Mouse (Mus musculus): ENCODE measurements at regions not wholly inside any gene's neighbourhood (a gene's known extent, or its start where the extent isn't known, plus 50 kb on each side); places are given as distances from the start of the nearest gene placed in this dataset.

- no peak overlapping the region for H3K4me2 ChIP-seq (ENCODE audit: low read length)
- no peak overlapping the region for H3K4me3 ChIP-seq (ENCODE audit: low read depth, low read length)
- no peak overlapping the region for H3K9ac ChIP-seq (ENCODE audit: low read length)
- WGBS = 50% methylated on average over 3 of the region's 3 CpGs
- H3K36me3 ChIP-seq (ENCODE audit: control insufficient read depth, insufficient read depth, low read length) = no peaks in the 10 kb centered on the region
- no peaks in the 10 kb centered on the region; the same call in 1 of the 2 replicates for H3K9me3 ChIP-seq (replicated peaks; ENCODE audit: control insufficient read depth, low read length)
- H3K4me1 ChIP-seq (ENCODE audit: control insufficient read depth, insufficient read depth, low read length) = peaks cover 15% of the 10 kb centered on the region
- H3K27me3 ChIP-seq (replicated peaks; ENCODE audit: control insufficient read depth, insufficient read depth, low read length) = no peaks in the 10 kb centered on the region
- no peak for ATAC-seq
- DNase-seq (ENCODE audit: low spot score) = no peak
- no peak overlapping the region for H3K27ac ChIP-seq (ENCODE audit: low read depth, low read length)
These were observed 75.2 kb upstream of the Pfn2 start for GRCm38 (mm10) chr3:57923061-57923460.

DNA sequence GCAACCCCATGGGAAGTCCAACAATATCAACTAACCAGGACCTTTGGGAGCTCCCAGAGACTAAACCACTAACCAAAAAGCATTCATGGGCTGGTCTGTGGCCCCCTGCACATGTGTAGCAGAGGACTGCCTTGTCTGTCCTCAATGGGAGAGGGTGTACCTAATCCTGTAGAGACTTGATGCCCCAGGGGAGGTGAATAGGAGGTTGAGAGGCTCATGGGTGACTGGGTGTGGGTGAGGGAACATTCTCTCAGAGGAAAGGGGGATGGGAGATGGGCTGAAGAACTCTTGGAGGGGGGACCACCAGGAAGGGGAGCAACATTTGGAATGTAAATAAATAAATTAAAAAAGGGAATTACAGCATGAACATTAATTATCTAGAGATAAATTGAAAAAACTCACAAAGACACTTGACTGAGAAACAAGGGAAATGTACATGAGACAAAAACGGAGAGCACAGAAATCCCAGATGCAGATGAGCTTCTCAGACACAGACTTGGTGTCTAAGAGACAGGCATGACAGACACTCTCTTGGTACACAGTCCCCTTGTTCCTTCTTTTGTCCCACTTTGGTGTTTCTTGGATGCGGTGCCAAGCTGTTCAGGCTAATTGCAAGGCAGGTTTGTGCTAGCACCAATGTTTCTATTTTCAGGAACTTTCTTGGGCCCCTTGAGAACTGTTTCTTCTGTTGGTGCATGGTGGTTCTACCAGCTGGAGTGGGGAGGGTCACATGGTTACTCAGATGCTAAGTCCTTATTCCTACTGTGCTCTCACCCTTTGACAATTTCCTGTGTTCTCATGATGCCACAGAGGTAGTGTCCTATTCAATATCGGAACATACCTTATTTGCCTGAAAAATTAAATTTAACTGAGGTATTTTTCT, 85.0 kb upstream of the Pfn2 start:
- ATAC-seq = no peak
- Histone ChIP-seq H3K9ac (ENCODE audit: low read length) (no peak overlapping the region), H3K27me3 (replicated peaks; ENCODE audit: control insufficient read depth, insufficient read depth, low read length) (no peaks in the 10 kb centered on the region), H3K36me3 (ENCODE audit: control insufficient read depth, insufficient read depth, low read length) (no peaks in the 10 kb centered on the region), H3K4me3 (ENCODE audit: low read depth, low read length) (no peak overlapping the region), H3K4me1 (ENCODE audit: control insufficient read depth, insufficient read depth, low read length) (no peaks in the 10 kb centered on the region), H3K9me3 (replicated peaks; ENCODE audit: control insufficient read depth, low read length) (no peaks in the 10 kb centered on the region), H3K27ac (ENCODE audit: low read depth, low read length) (no peak overlapping the region), H3K4me2 (ENCODE audit: low read length) (no peak overlapping the region)
- WGBS = 83% methylated on average over 3 of the region's 3 CpGs
- DNase-seq (ENCODE audit: low spot score) = no peak

DNA sequence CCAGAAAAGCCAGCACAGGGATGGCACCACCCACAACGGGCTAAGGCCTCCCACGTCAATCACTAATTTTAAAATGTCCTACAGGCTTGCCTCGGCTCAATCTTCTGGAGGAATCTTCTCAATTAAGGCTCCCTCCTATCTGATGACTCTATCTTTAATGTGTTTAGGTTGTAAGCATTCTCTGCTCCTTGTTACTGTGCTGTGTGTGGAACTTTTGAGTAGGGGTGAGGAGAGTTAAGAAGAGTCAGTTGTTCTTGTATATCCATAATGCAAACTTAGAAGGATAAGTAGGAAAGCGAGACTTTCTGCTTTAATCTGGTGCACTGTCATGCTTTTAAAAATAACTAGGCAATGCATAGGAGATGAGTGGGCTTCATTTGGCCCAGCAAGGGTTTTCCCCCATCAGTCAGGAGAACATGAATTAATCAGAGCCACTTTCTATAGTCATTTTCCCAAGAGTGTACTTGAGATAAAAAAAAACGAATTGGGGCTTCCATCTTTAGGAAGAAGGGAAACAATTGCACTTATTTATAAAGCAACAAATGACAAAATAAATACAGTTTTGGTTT, 87.2 kb upstream of the Pfn2 start:
- no peak overlapping the region for H3K9ac ChIP-seq (ENCODE audit: low read length)
- H3K27me3 ChIP-seq (replicated peaks; ENCODE audit: control insufficient read depth, insufficient read depth, low read length) = no peaks in the 10 kb centered on the region
- no peaks in the 10 kb centered on the region for H3K36me3 ChIP-seq (ENCODE audit: control insufficient read depth, insufficient read depth, low read length)
- no peak for DNase-seq (ENCODE audit: low spot score)
- H3K27ac ChIP-seq (ENCODE audit: low read depth, low read length) = no peak overlapping the region
- no peak overlapping the region for H3K4me3 ChIP-seq (ENCODE audit: low read depth, low read length)
- no peaks in the 10 kb centered on the region for H3K9me3 ChIP-seq (replicated peaks; ENCODE audit: control insufficient read depth, low read length)
- H3K4me1 ChIP-seq (ENCODE audit: control insufficient read depth, insufficient read depth, low read length) = no peaks in the 10 kb centered on the region
- ATAC-seq = no peak
- 69% methylated on average over 5 of the region's 5 CpGs for WGBS
- no peak overlapping the region for H3K4me2 ChIP-seq (ENCODE audit: low read length)

DNA sequence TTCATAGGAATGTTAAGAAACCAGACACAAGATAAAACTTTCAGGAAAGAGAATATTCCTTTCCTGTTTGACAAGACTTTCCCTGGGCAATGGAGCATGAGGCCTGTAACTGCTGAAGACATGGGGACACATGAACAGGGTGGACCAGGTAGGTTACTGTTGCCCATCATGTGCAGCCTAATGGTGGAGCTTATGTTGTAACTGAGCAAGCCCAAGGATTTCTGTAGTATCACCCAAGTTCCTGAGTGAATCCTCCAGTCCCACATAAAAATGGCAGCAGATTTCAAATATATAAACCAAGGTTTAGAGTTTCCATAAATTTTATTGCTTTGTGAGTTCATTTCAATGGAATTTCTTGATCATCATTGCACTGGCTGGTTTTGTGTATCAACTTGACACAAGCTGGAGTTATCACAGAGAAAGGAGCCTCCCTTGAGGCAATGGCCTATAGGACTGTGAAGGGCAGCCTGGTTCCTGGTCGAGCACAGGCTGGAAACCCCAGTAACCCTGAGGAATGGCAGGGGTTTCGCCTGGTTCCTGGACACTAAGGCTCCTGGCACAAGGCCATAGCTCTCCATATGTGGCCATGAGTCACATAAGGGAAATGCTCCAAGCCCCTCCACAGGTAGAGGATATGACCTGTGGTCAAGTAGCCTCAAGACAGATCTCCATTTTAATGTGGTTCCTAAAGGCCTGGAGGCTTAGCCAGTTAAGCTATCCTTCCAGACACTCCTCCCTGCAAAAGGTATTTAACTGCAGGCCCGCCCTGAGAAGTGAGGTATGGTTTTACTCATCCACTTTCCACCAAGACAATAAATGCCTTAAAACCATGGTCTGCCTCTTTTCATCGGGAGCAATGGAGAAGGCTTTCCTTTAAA, 92.9 kb upstream of the Pfn2 start:
- Histone ChIP-seq H3K36me3 (ENCODE audit: control insufficient read depth, insufficient read depth, low read length) (no peaks in the 10 kb centered on the region), H3K4me2 (ENCODE audit: low read length) (no peak overlapping the region), H3K4me3 (ENCODE audit: low read depth, low read length) (no peak overlapping the region), H3K9me3 (replicated peaks; ENCODE audit: control insufficient read depth, low read length) (no peaks in the 10 kb centered on the region), H3K4me1 (ENCODE audit: control insufficient read depth, insufficient read depth, low read length) (no peaks in the 10 kb centered on the region), H3K27me3 (replicated peaks; ENCODE audit: control insufficient read depth, insufficient read depth, low read length) (no peaks in the 10 kb centered on the region), H3K9ac (ENCODE audit: low read length) (no peak overlapping the region), H3K27ac (ENCODE audit: low read depth, low read length) (no peak overlapping the region)
- no peak for ATAC-seq
- no peak for DNase-seq (ENCODE audit: low spot score)
- 85% methylated on average over 4 of the region's 4 CpGs for WGBS

- no peaks in the 10 kb centered on the region for H3K36me3 ChIP-seq (ENCODE audit: control insufficient read depth, insufficient read depth, low read length)
- no peaks in the 10 kb centered on the region for H3K4me1 ChIP-seq (ENCODE audit: control insufficient read depth, insufficient read depth, low read length)
- H3K4me2 ChIP-seq (ENCODE audit: low read length) = no peak overlapping the region
- ATAC-seq (no peak), DNase-seq (ENCODE audit: low spot score) (no peak)
- no peak overlapping the region for H3K27ac ChIP-seq (ENCODE audit: low read depth, low read length)
- no peaks in the 10 kb centered on the region for H3K9me3 ChIP-seq (replicated peaks; ENCODE audit: control insufficient read depth, low read length)
- no peaks in the 10 kb centered on the region for H3K27me3 ChIP-seq (replicated peaks; ENCODE audit: control insufficient read depth, insufficient read depth, low read length)
- no peak overlapping the region for H3K4me3 ChIP-seq (ENCODE audit: low read depth, low read length)
- 86% methylated on average over 2 of the region's 2 CpGs for WGBS
- H3K9ac ChIP-seq (ENCODE audit: low read length) = no peak overlapping the region
These were observed 96.8 kb upstream of the Pfn2 start for GRCm38 (mm10) chr3:57944698-57945097.

- Histone ChIP-seq H3K4me3 (ENCODE audit: low read depth, low read length) (no peak overlapping the region), H3K4me2 (ENCODE audit: low read length) (no peak overlapping the region), H3K27me3 (replicated peaks; ENCODE audit: control insufficient read depth, insufficient read depth, low read length) (no peaks in the 10 kb centered on the region), H3K27ac (ENCODE audit: low read depth, low read length) (no peak overlapping the region), H3K4me1 (ENCODE audit: control insufficient read depth, insufficient read depth, low read length) (no peaks in the 10 kb centered on the region), H3K9me3 (replicated peaks; ENCODE audit: control insufficient read depth, low read length) (no peaks in the 10 kb centered on the region), H3K9ac (ENCODE audit: low read length) (no peak overlapping the region), H3K36me3 (ENCODE audit: control insufficient read depth, insufficient read depth, low read length) (no peaks in the 10 kb centered on the region)
- 68% methylated on average over 5 of the region's 5 CpGs for WGBS
- ATAC-seq (no peak), DNase-seq (ENCODE audit: low spot score) (peak; percentile 20)
These were observed 97.9 kb upstream of the Pfn2 start for GRCm38 (mm10) chr3:57945765-57946164.

DNA sequence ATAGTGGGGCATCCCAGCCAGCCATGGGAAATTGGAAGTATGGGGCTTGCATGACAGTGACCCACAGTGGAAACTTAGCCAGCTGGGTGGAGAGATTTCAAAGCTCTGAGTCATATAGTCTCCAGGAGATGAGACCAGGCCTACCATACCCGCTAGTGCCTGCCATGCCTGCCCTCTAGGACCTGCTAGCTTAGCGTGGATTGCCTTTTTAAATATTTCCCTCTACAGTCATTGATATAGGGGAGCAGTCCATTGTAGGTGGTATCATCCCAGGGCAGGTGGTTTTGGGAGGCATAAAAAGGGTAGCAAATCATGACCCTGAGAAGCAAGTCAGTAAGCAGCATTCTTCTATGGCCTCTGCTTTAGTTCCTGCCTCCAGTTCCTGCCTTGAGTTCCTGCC, 99.5 kb upstream of the Pfn2 start:
- DNase-seq (ENCODE audit: low spot score) = no peak
- Histone ChIP-seq H3K27me3 (replicated peaks; ENCODE audit: control insufficient read depth, insufficient read depth, low read length) (no peaks in the 10 kb centered on the region), H3K4me1 (ENCODE audit: control insufficient read depth, insufficient read depth, low read length) (peaks cover 4% of the 10 kb centered on the region; the same call in 1 of the 2 replicates), H3K4me2 (ENCODE audit: low read length) (no peak overlapping the region), H3K36me3 (ENCODE audit: control insufficient read depth, insufficient read depth, low read length) (no peaks in the 10 kb centered on the region), H3K27ac (ENCODE audit: low read depth, low read length) (no peak overlapping the region), H3K4me3 (ENCODE audit: low read depth, low read length) (no peak overlapping the region), H3K9me3 (replicated peaks; ENCODE audit: control insufficient read depth, low read length) (no peaks in the 10 kb centered on the region), H3K9ac (ENCODE audit: low read length) (no peak overlapping the region)
- 88% methylated on average over 2 of the region's 2 CpGs for WGBS
- no peak for ATAC-seq

DNA sequence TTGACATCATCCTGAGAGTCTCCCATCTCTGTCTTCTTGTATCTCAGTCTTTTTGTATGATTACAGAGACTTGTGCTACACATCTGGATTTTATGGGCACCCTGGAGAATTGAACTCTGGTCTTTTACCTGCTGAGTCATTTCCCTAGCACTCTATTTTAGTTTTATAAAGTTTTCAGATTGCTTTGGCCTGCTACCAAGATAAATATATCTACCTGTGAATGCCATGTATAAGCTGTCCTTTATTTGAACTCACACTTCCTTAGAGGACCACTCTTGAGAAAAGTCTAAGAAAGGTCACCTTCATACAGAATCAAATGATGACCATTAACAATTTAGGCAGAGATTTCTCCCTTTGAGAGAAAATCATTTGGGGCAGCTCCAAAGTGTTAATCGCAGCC, 100.8 kb upstream of the Pfn2 start:
- DNase-seq (ENCODE audit: low spot score) (no peak), ATAC-seq (no peak)
- Histone ChIP-seq H3K27me3 (replicated peaks; ENCODE audit: control insufficient read depth, insufficient read depth, low read length) (no peaks in the 10 kb centered on the region), H3K4me1 (ENCODE audit: control insufficient read depth, insufficient read depth, low read length) (peaks cover 4% of the 10 kb centered on the region; the same call in 1 of the 2 replicates), H3K9me3 (replicated peaks; ENCODE audit: control insufficient read depth, low read length) (no peaks in the 10 kb centered on the region), H3K9ac (ENCODE audit: low read length) (no peak overlapping the region), H3K36me3 (ENCODE audit: control insufficient read depth, insufficient read depth, low read length) (no peaks in the 10 kb centered on the region), H3K4me3 (ENCODE audit: low read depth, low read length) (no peak overlapping the region), H3K27ac (ENCODE audit: low read depth, low read length) (no peak overlapping the region), H3K4me2 (ENCODE audit: low read length) (no peak overlapping the region)
- WGBS = 93% methylated on average over 1 of the region's 1 CpGs
